Mouse (Mus musculus) kidney, embryonic 14.5 days (tissue): ENCODE measurements around the gene Olfml2b. TPM values are rescaled to one million over a fixed set of nuclear protein-coding genes. Genes with fewer than 3 reads are reported as not detected.

Source experiments
- ATAC-seq: fragments of 200-750 bp; cut with Nextera tagmentation; 2 replicates; pipeline ENCODE4 v1.8.0; 2017; ENCODE audit warnings: moderate number of reproducible peaks, mild to moderate bottlenecking, moderate TSS enrichment, moderate library complexity; ENCODE audit not compliant: low FRiP score, low TSS enrichment
- H3K27ac ChIP-seq: fragments of 300-500 bp; sonication (generic); 2 replicates; pipeline ENCODE4 v1.5.1; 2014; ENCODE audit warnings: low read depth, mild to moderate bottlenecking, low read length, moderate library complexity, mixed read lengths
- H3K27me3 ChIP-seq: fragments of 300-500 bp; sonication (generic); 2 replicates; pipeline ENCODE4 v1.6.1; 2014; ENCODE audit warnings: mild to moderate bottlenecking, low read length; ENCODE audit not compliant: control insufficient read depth, insufficient read depth
- H3K36me3 ChIP-seq: fragments of 300-500 bp; sonication (generic); 2 replicates; pipeline ENCODE4 v1.6.1; 2014; ENCODE audit warnings: low read length, mixed read lengths; ENCODE audit not compliant: control insufficient read depth, insufficient read depth
- H3K4me1 ChIP-seq: fragments of 300-500 bp; sonication (generic); 2 replicates; pipeline ENCODE4 v1.6.1; 2014; ENCODE audit warnings: low read length, mixed read lengths; ENCODE audit not compliant: control insufficient read depth, insufficient read depth
- H3K4me2 ChIP-seq: fragments of 300-500 bp; sonication (generic); replicated peaks from 2 replicates; pipeline ENCODE4 v1.6.1; 2014; ENCODE audit warnings: low read depth, mild to moderate bottlenecking, low read length
- H3K4me3 ChIP-seq: fragments of 300-500 bp; sonication (generic); 2 replicates; pipeline ENCODE4 v1.5.1; 2014; ENCODE audit warnings: mild to moderate bottlenecking, low read length
- H3K9ac ChIP-seq: fragments of 300-500 bp; sonication (generic); 2 replicates; pipeline ENCODE4 v1.6.1; 2014; ENCODE audit warnings: low read depth, mild to moderate bottlenecking, low read length, moderate library complexity
- H3K9me3 ChIP-seq: fragments of 300-500 bp; sonication (generic); 2 replicates; pipeline ENCODE4 v1.6.1; 2016; ENCODE audit warnings: low read length; ENCODE audit not compliant: control insufficient read depth
- WGBS: fragments of 180-500 bp; shearing (Covaris S2); extraction: QIAGEN DNeasy Blood & Tissue Kit; methylation state at CpG from one replicate; pipeline ENCODE4 v1.1.7; 2014; 5-methylcytosine and 5-hydroxymethylcytosine counted together
- polyA plus RNA-seq: library from polyadenylated mRNA; unstranded; fragments of >200 nt; fragmentation: Nextera tagmentation; extraction: Ambion mirVana; gene quantifications from 2 replicates; pipeline ENCODE4 v1.2.1, GENCODE M21; 2014

Gene Olfml2b
- polyA plus RNA-seq, 1 experiment from 2014 or later = 6.0 TPM

GRCm38 (mm10) chr1:170731865-170732595 lies 87.7 kb downstream of the Olfml2b start:
- H3K4me2 ChIP-seq = no peak overlapping the region
- H3K9ac ChIP-seq = no peak overlapping the region
- H3K9me3 ChIP-seq = no peaks in the 10 kb centered on the region
- 68% methylated on average over 11 of the region's 11 CpGs for WGBS
- no peak overlapping the region for H3K4me3 ChIP-seq
- no peaks in the 10 kb centered on the region for H3K4me1 ChIP-seq
- no peaks in the 10 kb centered on the region for H3K27me3 ChIP-seq
- no peaks in the 10 kb centered on the region for H3K36me3 ChIP-seq
- no peak overlapping the region for H3K27ac ChIP-seq
- no peak for ATAC-seq

Other genes starting within 250 kb of the Olfml2b start
- 13.9 and 16.6 TPM in 2 replicates for gene Nos1ap, start 54.7 kb upstream of the Olfml2b start, polyA plus RNA-seq
- 6.7 and 11.6 TPM in 2 replicates for gene Atf6, start 223.2 kb downstream of the Olfml2b start, polyA plus RNA-seq
- 0.69 TPM in 1 of 2 replicates, not detected in the other for gene Gm26620, start 240.5 kb downstream of the Olfml2b start, polyA plus RNA-seq
- 36.9 and 41.7 TPM in 2 replicates for gene Dusp12, start 241.0 kb downstream of the Olfml2b start, polyA plus RNA-seq